Mouse (Mus musculus) spleen, adult 2 months (tissue): ENCODE results near the gene Zbtb8a. TPM values are rescaled to one million over a fixed set of nuclear protein-coding genes. Genes with fewer than 3 reads are reported as not detected.

Experiments
- DNase-seq, 2 experiments: peaks; one replicate each; pipeline versions ENCODE4 v3.0.0 to v3.0.0-alpha.2; 2012 to 2021; ENCODE audit warnings: low spot score in 2 of 2, low read depth in 1 of 2
- H3K27ac ChIP-seq: fragments of 200-500 bp; 2 replicates; pipeline ENCODE4 v1.5.1; 2012; ENCODE audit warnings: low read length, inconsistent platforms; ENCODE audit not compliant: insufficient read depth
- H3K27me3 ChIP-seq: fragments of 200-500 bp; 2 replicates; pipeline ENCODE4 v1.6.1; 2012; ENCODE audit warnings: mild to moderate bottlenecking, moderate library complexity, low read length, inconsistent platforms; ENCODE audit not compliant: control insufficient read depth, insufficient read depth
- H3K36me3 ChIP-seq: fragments of 200-500 bp; 2 replicates; pipeline ENCODE4 v1.6.1; 2012; ENCODE audit warnings: mild to moderate bottlenecking, low read length, inconsistent platforms; ENCODE audit not compliant: control insufficient read depth, insufficient read depth
- H3K4me1 ChIP-seq: fragments of 200-500 bp; 2 replicates; pipeline ENCODE4 v1.6.1; 2011; ENCODE audit warnings: inconsistent platforms; ENCODE audit not compliant: control insufficient read depth, insufficient read depth, insufficient read length
- H3K4me3 ChIP-seq: fragments of 200-500 bp; 2 replicates; pipeline ENCODE4 v1.5.1; 2011; ENCODE audit warnings: mild to moderate bottlenecking, inconsistent platforms; ENCODE audit not compliant: insufficient read depth, insufficient read length; ENCODE audit errors: extremely low read depth
- CTCF ChIP-seq: fragments of 200-500 bp; IDR thresholded peaks from 2 replicates; pipeline ENCODE4 v1.5.1; 2011; ENCODE audit warnings: mild to moderate bottlenecking, inconsistent platforms; ENCODE audit not compliant: insufficient read depth, insufficient read length, insufficient replicate concordance; ENCODE audit errors: extremely low read depth
- POLR2A ChIP-seq: fragments of 200-500 bp; IDR thresholded peaks from 2 replicates; pipeline ENCODE4 v1.6.1; 2011; ENCODE audit warnings: low read depth, low read length, inconsistent platforms
- WGBS: fragments of 180-500 bp; shearing (Covaris S2); methylation state at CpG from one replicate; pipeline ENCODE4 v1.1.7; 2018; 5-methylcytosine and 5-hydroxymethylcytosine counted together
- polyA plus RNA-seq: library from polyadenylated mRNA; depleted of rRNA; stranded (reverse); fragments of >200 nt; gene quantifications from 2 replicates; pipeline ENCODE4 v1.2.3, GENCODE M21; 2012

Gene Zbtb8a
- polyA plus RNA-seq, 1 experiment, result 2.1 TPM

DNA sequence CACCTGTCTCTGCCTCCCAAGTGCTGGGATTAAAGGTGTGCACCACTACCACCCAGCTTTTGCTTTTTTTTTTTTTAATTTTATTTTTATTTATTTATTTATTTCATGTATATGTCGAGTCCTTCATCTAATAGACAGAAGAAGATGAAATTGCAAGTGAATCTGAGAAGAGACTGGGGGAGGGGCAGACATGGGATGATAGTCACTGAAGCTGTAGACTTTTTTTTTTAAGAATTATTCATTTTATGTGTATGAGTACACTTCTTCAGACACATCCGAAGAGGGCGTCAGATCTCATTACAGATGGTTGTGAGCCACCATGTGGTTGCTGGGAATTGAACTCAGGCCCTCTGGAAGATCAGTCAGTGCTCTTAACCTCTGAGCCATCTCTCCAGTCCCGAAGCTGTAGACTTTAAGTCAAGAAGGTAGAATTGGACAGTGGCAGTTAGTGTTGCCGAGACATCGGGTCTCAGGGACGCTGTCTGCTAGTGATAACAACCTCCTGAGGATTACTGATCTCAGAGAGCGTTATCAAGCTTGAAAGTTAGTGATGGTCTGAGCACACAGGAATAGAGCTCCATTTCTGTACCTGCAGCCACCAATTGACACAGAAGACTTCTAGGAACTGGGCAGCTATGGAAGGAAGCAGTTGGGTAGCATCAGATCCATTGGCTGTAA lies 8.5 kb upstream of the Zbtb8a start:
- 80% methylated on average over 8 of the region's 8 CpGs for WGBS
- no peak for TF ChIP-seq POLR2A
- TF ChIP-seq CTCF, result no peak
- no peaks in the 10 kb centered on the region for H3K36me3 ChIP-seq
- no peak overlapping the region for H3K4me3 ChIP-seq
- H3K27me3 ChIP-seq, result no peaks in the 10 kb centered on the region
- H3K27ac ChIP-seq, result no peak overlapping the region
- H3K4me1 ChIP-seq, result no peaks in the 10 kb centered on the region
- no peak for DNase-seq

DNA sequence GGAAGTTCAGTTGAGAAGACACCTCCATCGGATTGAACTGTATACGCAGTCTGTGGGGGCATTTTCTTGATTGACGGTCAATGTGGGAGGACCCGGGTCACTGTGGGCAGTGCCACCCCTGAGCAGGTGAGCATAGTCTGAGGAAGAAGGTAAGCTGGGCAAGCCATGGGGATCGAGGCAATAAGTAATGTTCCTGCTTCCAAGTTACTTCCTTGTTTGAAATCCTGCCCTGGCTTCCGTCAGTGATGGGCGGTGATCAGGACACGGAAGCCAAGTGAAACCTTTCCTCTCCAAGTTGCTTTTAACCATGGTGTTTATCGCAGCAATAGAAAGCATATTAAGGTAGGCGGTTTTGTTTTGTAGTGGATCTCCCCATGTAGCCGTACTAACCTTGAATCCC lies 7.8 kb upstream of the Zbtb8a start:
- Histone ChIP-seq H3K4me3 (no peak overlapping the region), H3K27me3 (no peaks in the 10 kb centered on the region), H3K4me1 (no peaks in the 10 kb centered on the region), H3K36me3 (no peaks in the 10 kb centered on the region), H3K27ac (no peak overlapping the region)
- DNase-seq, result no peak
- WGBS, result 77% methylated on average over 11 of the region's 11 CpGs
- TF ChIP-seq POLR2A, result no peak
- TF ChIP-seq CTCF, result no peak

DNA sequence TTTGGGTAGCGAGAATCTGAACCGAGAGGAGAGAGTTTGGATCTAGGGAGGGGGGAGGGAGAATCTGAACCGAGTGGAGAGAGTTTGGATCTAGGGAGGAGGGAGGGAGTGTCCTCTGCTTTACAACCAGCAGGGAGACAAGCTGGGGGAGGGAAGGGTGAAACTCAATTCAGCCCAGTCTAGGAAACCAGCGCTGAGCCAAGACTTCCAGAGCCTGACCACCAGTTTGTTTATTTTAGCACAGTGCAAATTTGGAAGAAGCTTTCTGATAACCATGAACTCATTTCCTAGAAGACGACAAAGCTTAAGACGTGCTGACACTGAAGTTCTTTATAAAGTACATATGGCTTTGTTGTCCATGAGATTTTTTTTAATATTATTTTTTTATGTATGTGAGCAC lies 6.5 kb upstream of the Zbtb8a start:
- H3K27ac ChIP-seq, result no peak overlapping the region
- H3K36me3 ChIP-seq, result no peaks in the 10 kb centered on the region
- WGBS, result 60% methylated on average over 6 of the region's 6 CpGs
- no peaks in the 10 kb centered on the region for H3K27me3 ChIP-seq
- TF ChIP-seq CTCF (no peak), POLR2A (no peak)
- no peak overlapping the region for H3K4me3 ChIP-seq
- no peak for DNase-seq
- no peaks in the 10 kb centered on the region for H3K4me1 ChIP-seq

DNA sequence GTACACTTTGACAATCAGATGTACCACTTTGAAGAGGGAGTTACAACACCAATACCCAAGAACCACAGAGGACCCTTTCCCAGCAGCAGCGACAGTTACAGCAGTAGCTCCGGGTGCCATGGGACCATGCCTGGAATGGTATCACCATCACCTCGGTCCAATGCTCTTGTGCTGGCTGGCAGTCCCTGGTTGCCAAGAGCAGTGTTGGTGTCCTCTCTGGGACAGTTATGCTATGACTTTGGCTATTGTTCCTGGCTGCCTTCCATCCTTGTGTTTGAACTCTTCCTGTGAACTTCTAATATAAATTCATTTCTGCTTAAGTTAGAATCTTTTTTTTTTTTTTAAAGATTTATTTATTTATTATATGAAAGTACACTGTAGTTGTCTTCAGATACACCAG lies 5.7 kb upstream of the Zbtb8a start:
- DNase-seq, result no peak
- Histone ChIP-seq H3K4me1 (no peaks in the 10 kb centered on the region), H3K27me3 (no peaks in the 10 kb centered on the region), H3K36me3 (no peaks in the 10 kb centered on the region), H3K4me3 (no peak overlapping the region), H3K27ac (no peak overlapping the region)
- 95% methylated on average over 3 of the region's 3 CpGs for WGBS
- TF ChIP-seq POLR2A (no peak), CTCF (no peak)

DNA sequence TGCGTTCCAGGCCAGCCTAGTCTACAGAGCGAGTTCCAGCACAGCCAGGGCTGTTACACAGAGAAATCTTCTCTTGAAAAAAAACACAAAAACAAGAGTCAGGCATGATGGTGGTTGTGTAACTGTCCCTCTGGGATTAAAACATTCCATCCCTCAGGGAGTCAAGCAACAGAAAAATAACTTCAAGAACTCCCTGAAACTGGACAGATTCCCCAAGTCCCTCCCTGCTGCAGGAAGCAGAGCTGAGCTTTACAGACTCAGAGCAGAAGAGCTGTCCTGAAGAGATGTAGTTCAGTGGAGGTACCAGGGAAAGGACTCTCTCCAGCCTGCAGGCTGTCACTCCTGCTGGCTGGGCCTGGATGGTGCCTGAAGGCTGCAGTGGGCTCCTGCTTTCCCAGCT lies 4.6 kb upstream of the Zbtb8a start:
- Histone ChIP-seq H3K27me3 (peaks cover 2% of the 10 kb centered on the region; the same call in 1 of the 2 replicates), H3K27ac (peak overlapping the region; percentile 45), H3K36me3 (no peaks in the 10 kb centered on the region), H3K4me3 (no peak overlapping the region), H3K4me1 (no peaks in the 10 kb centered on the region)
- TF ChIP-seq CTCF (no peak), POLR2A (no peak)
- WGBS, result 93% methylated on average over 2 of the region's 2 CpGs
- DNase-seq, result no peak

DNA sequence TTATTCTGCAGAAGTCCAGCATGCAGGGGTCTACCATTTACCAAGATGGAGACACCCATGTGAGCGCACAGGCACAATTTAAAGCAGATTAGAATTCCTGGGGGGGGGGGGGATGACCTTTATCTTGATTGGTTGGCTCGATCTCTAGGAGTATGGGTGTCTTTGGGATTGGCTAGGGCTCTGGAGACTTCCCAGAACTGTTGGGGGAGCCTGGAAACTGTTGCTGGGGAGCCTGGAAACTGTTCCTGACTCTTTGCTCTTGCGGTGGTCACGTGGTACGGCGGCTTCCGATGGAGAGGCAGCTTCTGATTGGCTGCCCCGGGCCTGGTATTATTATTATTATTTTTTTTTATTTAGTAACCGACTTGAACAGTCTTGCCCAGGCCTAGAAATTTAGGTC lies 4.1 kb upstream of the Zbtb8a start:
- TF ChIP-seq CTCF (no peak), POLR2A (no peak)
- Histone ChIP-seq H3K36me3 (no peaks in the 10 kb centered on the region), H3K27ac (0 out of 2 replicates have a peak overlapping the region, but pooled peaks have one; percentile 8), H3K4me3 (no peak overlapping the region), H3K27me3 (peaks cover 4% of the 10 kb centered on the region; the same call in 1 of the 2 replicates), H3K4me1 (no peaks in the 10 kb centered on the region)
- DNase-seq, result no peak
- WGBS, result 89% methylated on average over 9 of the region's 9 CpGs

DNA sequence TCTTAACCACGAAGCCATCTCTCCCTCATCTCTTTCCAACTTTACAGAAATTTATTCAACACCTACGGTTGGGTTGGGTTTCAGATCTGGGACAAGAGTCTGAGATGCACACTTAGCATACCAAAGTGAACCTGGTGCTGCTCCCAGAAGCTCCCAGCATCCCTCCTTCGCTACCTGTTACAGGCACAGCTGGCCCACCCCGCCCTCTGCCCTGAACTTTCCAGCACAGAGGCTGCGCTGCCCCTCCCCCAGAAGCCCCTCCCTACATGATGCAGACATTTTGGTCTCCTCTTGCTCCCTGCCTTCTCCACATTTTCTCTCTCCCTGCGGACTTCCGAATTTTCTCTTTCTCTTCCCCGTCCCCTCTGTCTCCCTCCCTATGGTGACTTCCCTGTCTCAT lies 3.2 kb upstream of the Zbtb8a start:
- Histone ChIP-seq H3K4me1 (no peaks in the 10 kb centered on the region), H3K36me3 (no peaks in the 10 kb centered on the region), H3K4me3 (no peak overlapping the region), H3K27me3 (peaks cover 4% of the 10 kb centered on the region; the same call in 1 of the 2 replicates), H3K27ac (no peak overlapping the region)
- DNase-seq, result no peak
- WGBS, result 85% methylated on average over 8 of the region's 8 CpGs
- TF ChIP-seq CTCF (no peak), POLR2A (no peak)
